Mouse (Mus musculus) lung, embryonic 16.5 days (tissue): ENCODE measurements at regions not wholly inside any gene's neighbourhood (a gene's known extent, or its start where the extent isn't known, plus 50 kb on each side); places are given as distances from the start of the nearest gene placed in this dataset.

Experiments
- ATAC-seq: fragments of 200-750 bp; cut with Nextera tagmentation; 2 replicates; pipeline ENCODE4 v1.8.0; 2017; ENCODE audit warnings: low read depth, mild to moderate bottlenecking, moderate library complexity
- H3K27ac ChIP-seq: fragments of 300-500 bp; sonication (generic); 2 replicates; pipeline ENCODE4 v1.5.1; 2014; ENCODE audit warnings: mild to moderate bottlenecking, control low read depth, low read length
- H3K27me3 ChIP-seq: fragments of 300-500 bp; sonication (generic); 2 replicates; pipeline ENCODE4 v1.6.1; 2014; ENCODE audit warnings: low read depth, low read length, mixed read lengths; ENCODE audit not compliant: control insufficient read depth, insufficient read depth
- H3K36me3 ChIP-seq: fragments of 300-500 bp; sonication (generic); 2 replicates; pipeline ENCODE4 v1.6.1; 2014; ENCODE audit warnings: low read length; ENCODE audit not compliant: control insufficient read depth, insufficient read depth
- H3K4me1 ChIP-seq: fragments of 300-500 bp; sonication (generic); replicated peaks from 2 replicates; pipeline ENCODE4 v1.6.1; 2014; ENCODE audit warnings: low read length, mixed read lengths; ENCODE audit not compliant: control insufficient read depth, insufficient read depth
- H3K4me2 ChIP-seq: fragments of 300-500 bp; sonication (generic); 2 replicates; pipeline ENCODE4 v1.6.1; 2014; ENCODE audit warnings: low read depth, low read length, control low read depth
- H3K4me3 ChIP-seq: fragments of 300-500 bp; sonication (generic); 2 replicates; pipeline ENCODE4 v1.5.1; 2014; ENCODE audit warnings: mild to moderate bottlenecking, low read length, control low read depth
- H3K9ac ChIP-seq: fragments of 300-500 bp; sonication (generic); 2 replicates; pipeline ENCODE4 v1.6.1; 2014; ENCODE audit warnings: low read length, control low read depth
- H3K9me3 ChIP-seq: fragments of 300-500 bp; sonication (generic); 2 replicates; pipeline ENCODE4 v1.6.1; 2016; ENCODE audit warnings: low read length; ENCODE audit not compliant: control insufficient read depth
- WGBS: fragments of 180-500 bp; shearing (Covaris S2); extraction: QIAGEN DNeasy Blood & Tissue Kit; methylation state at CpG from one replicate; pipeline ENCODE4 v1.1.7; 2014; 5-methylcytosine and 5-hydroxymethylcytosine counted together

DNA sequence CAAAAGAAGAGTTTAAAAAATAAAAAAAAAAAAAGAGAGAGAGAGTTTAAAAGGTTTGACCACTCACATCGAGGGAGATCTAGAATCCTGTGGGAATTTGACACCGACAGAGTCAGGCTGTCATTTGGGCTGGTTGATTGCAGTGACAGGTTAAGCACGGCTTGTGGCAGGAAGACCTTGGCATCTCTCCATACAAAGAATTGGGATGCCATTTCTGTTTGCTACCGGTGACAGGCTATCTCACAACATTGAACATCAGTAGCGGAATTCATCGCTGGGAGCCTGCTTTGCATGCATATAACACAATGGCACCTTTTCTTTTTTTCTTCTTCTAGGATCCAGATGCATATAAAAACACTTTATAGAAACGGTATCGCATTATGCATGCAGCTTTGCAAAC, 53.7 kb upstream of the Gm26657 start:
- Histone ChIP-seq H3K9ac (no peak overlapping the region), H3K27me3 (peaks cover 6% of the 10 kb centered on the region; the same call in 1 of the 2 replicates), H3K9me3 (no peaks in the 10 kb centered on the region), H3K27ac (no peak overlapping the region), H3K36me3 (no peaks in the 10 kb centered on the region), H3K4me1 (peaks cover 4% of the 10 kb centered on the region; the same call in 1 of the 2 replicates), H3K4me2 (no peak overlapping the region), H3K4me3 (no peak overlapping the region)
- ATAC-seq: no peak
- WGBS: 51% methylated on average over 8 of the region's 8 CpGs

DNA sequence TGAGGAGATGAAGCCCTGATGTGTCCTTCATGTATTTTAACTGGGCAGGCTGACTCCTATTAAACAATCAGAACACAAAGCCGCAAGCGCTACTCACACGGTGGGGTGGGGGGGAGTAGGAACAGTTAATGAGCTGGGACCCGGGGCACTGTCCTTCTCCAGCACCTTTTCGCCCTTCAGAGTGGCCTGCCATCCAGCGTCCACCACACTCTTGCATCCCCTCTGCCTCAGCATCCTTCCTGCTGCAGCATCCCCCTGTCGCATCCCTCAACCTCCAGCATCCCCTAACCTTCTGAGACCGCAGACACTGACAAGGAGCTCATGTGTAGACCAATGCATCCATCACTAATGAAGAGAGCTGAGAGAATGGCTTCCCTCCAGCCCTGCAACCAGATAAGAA, 54.2 kb upstream of the Gm26657 start:
- peaks cover 6% of the 10 kb centered on the region; the same call in 1 of the 2 replicates for H3K27me3 ChIP-seq
- peak; percentile 17; the same call in 1 of the 2 replicates for ATAC-seq
- peaks cover 4% of the 10 kb centered on the region; the same call in 1 of the 2 replicates for H3K4me1 ChIP-seq
- H3K36me3 ChIP-seq: no peaks in the 10 kb centered on the region
- no peak overlapping the region for H3K9ac ChIP-seq
- no peaks in the 10 kb centered on the region for H3K9me3 ChIP-seq
- peak overlapping the region; percentile 34 for H3K4me2 ChIP-seq
- no peak overlapping the region for H3K4me3 ChIP-seq
- H3K27ac ChIP-seq: no peak overlapping the region
- 34% methylated on average over 8 of the region's 8 CpGs for WGBS

DNA sequence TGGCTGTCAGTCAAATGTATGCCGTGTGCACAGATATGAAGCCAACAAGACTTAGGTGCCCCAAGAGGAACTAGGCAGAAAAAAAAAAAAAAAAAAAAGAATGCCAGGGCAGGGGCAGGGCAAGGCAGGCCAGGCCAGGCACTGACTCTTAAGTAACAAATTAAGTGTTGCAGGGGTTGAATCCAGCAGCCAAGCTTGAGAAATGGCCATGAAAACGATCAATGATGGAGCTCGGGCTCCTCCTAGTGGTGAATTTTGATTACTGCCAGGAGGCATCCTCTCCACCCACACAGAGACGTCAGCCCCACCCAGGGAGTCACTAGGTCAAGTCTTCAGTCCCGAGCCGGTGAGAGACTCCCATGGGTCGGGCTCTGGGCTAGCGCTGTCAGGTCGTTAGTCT, 54.7 kb upstream of the Gm26657 start:
- H3K36me3 ChIP-seq: no peaks in the 10 kb centered on the region
- 0 out of 2 replicates have a peak overlapping the region, but pooled peaks have one; percentile 12 for H3K4me3 ChIP-seq
- H3K27ac ChIP-seq: no peak overlapping the region
- peak overlapping the region; percentile 34 for H3K4me2 ChIP-seq
- H3K4me1 ChIP-seq: peaks cover 4% of the 10 kb centered on the region; the same call in 1 of the 2 replicates
- H3K27me3 ChIP-seq: peaks cover 6% of the 10 kb centered on the region; the same call in 1 of the 2 replicates
- WGBS: 0% methylated on average over 9 of the region's 9 CpGs
- no peak overlapping the region for H3K9ac ChIP-seq
- H3K9me3 ChIP-seq: no peaks in the 10 kb centered on the region
- peak; percentile 85 for ATAC-seq

DNA sequence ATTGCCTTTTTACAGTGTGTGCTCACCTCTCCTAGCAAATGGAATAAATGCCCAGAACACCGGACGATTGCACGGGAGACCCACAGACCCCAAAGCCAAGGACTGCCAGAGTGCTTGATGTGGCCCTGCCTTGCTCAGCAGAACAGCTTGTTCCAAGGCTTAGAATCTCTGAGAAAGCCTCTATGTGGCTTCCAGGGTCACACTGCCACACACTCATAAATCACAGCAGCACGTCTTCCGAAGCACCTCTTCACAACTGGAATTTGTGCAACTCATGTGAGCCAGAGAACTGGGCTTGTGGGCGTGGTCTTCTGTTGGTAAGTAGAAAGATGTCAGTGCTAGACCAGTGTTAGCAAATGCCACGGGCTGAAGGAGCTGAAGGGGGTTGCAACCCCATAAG, 55.8 kb upstream of the Gm26657 start:
- Histone ChIP-seq H3K36me3 (no peaks in the 10 kb centered on the region), H3K4me3 (no peak overlapping the region), H3K9ac (no peak overlapping the region), H3K27ac (no peak overlapping the region), H3K27me3 (peaks cover 6% of the 10 kb centered on the region; the same call in 1 of the 2 replicates), H3K9me3 (no peaks in the 10 kb centered on the region), H3K4me1 (peaks cover 4% of the 10 kb centered on the region; the same call in 1 of the 2 replicates), H3K4me2 (no peak overlapping the region)
- 70% methylated on average over 7 of the region's 7 CpGs for WGBS
- no peak; the same call in 1 of the 2 replicates for ATAC-seq

DNA sequence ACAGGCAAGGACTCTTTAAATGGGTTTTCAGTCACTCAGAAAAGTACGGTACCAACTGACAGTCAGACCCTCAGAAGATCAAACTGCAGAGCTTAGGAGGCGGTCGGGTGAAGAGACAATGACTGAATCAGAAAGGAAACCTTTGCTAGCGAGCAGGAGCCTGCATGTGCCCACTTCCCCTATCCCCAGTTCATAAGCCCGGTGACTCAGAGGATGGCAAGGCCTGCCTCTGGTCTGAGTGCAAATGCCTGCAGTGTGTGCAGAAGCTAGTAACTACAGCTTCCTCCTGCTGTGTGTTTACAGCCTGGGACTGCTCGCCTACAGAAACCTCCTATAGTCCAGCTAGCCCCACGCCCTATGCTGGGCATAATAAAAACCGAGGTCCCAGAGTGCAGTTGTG, 58.7 kb upstream of the Gm26657 start:
- peaks cover 4% of the 10 kb centered on the region; the same call in 1 of the 2 replicates for H3K27me3 ChIP-seq
- no peak overlapping the region for H3K4me3 ChIP-seq
- H3K9ac ChIP-seq: no peak overlapping the region
- H3K9me3 ChIP-seq: no peaks in the 10 kb centered on the region
- H3K4me2 ChIP-seq: no peak overlapping the region
- no peak overlapping the region for H3K27ac ChIP-seq
- H3K36me3 ChIP-seq: no peaks in the 10 kb centered on the region
- no peak for ATAC-seq
- H3K4me1 ChIP-seq: peaks cover 4% of the 10 kb centered on the region; the same call in 1 of the 2 replicates
- 74% methylated on average over 8 of the region's 8 CpGs for WGBS

DNA sequence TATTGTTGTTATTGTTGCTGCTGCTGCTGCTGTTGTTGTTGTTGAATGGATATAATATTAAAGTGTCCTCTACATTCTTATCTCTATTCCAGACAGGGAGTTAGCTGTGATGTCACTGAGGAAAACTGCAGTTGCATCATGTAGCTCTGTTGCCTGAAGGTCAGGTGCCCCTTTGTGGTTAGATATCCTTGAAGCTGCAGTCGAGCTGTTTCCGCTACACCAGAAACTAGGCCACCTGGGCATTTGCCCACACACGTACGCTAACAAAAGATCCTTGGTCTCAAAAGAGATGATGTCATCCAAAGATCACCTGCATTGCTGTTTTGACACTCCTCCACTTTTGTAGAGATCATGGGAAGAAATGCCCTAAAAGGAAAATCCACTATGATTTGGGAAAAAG, 66.0 kb upstream of the Gm26657 start:
- ATAC-seq: no peak
- 75% methylated on average over 4 of the region's 4 CpGs for WGBS
- Histone ChIP-seq H3K9ac (no peak overlapping the region), H3K4me1 (no peaks in the 10 kb centered on the region), H3K4me2 (no peak overlapping the region), H3K4me3 (no peak overlapping the region), H3K27me3 (no peaks in the 10 kb centered on the region), H3K27ac (no peak overlapping the region), H3K36me3 (no peaks in the 10 kb centered on the region), H3K9me3 (0 out of 2 replicates have a peak, but pooled peaks cover 2% of the 10 kb centered on the region)

DNA sequence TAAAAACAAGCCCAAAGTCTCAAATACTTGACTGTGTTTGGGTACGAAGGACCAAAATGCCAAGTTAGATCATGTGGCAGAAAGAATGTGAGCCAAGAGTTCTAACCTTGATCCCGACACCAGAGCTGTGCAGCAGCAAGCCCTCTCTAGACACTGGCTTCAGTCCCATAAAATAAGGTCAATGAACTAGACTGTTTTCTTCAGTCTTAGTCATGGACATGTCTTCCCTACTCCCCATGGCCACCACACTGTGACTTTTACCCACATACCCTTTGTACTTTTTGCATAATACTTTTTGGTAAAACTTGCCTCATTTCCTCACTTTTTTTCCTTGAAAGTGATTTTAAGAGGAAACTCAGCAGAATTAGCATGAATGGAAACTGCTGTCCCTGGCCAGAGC, 74.9 kb upstream of the Gm26657 start:
- no peak for ATAC-seq
- Histone ChIP-seq H3K27me3 (no peaks in the 10 kb centered on the region), H3K9me3 (no peaks in the 10 kb centered on the region), H3K4me3 (no peak overlapping the region), H3K4me1 (no peaks in the 10 kb centered on the region), H3K36me3 (no peaks in the 10 kb centered on the region), H3K27ac (no peak overlapping the region), H3K4me2 (no peak overlapping the region), H3K9ac (no peak overlapping the region)
- 69% methylated on average over 2 of the region's 2 CpGs for WGBS

DNA sequence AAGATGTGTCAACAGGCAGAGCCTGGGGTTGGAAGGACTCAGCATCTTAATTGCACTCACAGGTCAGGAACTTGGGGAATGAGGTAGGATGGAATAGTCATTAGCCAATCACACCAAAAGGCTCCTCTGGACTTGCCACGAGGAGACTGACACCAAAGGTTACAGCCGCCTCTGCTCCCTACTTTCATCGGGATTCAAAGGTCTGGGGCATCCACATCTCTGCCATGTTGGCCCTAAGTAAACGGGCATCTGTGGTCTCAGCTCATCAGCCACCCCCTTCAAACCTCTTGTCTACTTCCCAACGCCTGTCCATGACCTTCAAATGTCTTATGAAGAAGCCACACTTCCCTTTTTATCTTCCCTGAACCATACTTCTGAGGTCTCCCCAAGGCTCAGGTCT, 78.1 kb upstream of the Gm26657 start:
- Histone ChIP-seq H3K36me3 (no peaks in the 10 kb centered on the region), H3K4me1 (no peaks in the 10 kb centered on the region), H3K9me3 (no peaks in the 10 kb centered on the region), H3K4me2 (no peak overlapping the region), H3K9ac (no peak overlapping the region), H3K27ac (no peak overlapping the region), H3K4me3 (no peak overlapping the region), H3K27me3 (no peaks in the 10 kb centered on the region)
- 63% methylated on average over 5 of the region's 5 CpGs for WGBS
- ATAC-seq: no peak

DNA sequence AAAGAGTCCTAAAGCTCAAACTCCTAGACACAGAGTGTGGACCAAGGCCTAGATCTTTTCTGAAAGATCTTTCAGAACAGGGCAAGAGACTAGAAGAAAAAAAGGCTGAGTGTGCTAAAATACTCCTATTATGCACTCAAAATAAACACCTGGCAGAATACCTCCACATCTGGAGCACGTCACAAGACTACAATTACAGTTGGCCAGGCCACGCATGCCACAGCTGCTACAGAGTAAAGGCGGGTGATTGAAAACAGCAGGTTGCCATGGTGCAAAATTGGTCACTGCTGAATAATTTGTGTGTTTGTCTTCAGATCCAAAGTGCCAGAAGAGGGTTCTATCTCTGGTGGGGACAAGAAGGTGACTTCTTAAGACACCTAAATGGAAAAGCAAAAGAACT, 82.8 kb upstream of the Gm26657 start:
- H3K9me3 ChIP-seq: no peaks in the 10 kb centered on the region
- WGBS: 78% methylated on average over 3 of the region's 3 CpGs
- H3K4me2 ChIP-seq: no peak overlapping the region
- H3K4me1 ChIP-seq: peaks cover 8% of the 10 kb centered on the region
- ATAC-seq: no peak
- H3K9ac ChIP-seq: no peak overlapping the region
- H3K27me3 ChIP-seq: no peaks in the 10 kb centered on the region
- H3K4me3 ChIP-seq: no peak overlapping the region
- H3K27ac ChIP-seq: no peak overlapping the region
- H3K36me3 ChIP-seq: no peaks in the 10 kb centered on the region

DNA sequence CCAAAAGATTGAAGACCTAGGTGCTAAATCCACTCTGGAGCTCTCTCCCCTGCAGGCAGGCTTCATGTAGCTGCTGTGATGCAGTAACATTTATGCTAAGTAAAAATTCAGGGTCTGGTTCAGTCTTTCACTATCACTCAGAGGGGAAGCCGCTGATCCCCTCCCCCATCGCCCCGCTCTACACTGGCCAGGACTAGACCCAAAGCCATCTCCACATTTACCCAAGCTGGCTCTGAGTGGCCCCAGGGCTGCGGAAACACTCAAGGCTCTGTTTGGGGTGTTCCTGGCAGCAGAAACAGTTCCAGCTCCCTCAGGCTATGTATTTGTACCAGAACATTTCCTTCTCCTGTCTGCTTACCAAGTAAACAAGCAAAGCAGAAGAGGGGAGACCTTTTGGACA, 85.5 kb upstream of the Gm26657 start:
- Histone ChIP-seq H3K9ac (no peak overlapping the region), H3K9me3 (no peaks in the 10 kb centered on the region), H3K27me3 (no peaks in the 10 kb centered on the region), H3K4me2 (no peak overlapping the region), H3K36me3 (no peaks in the 10 kb centered on the region), H3K4me3 (no peak overlapping the region), H3K27ac (no peak overlapping the region), H3K4me1 (peaks cover 8% of the 10 kb centered on the region)
- peak; percentile 54; the same call in 1 of the 2 replicates for ATAC-seq
- WGBS: 58% methylated on average over 4 of the region's 4 CpGs
